Mouse (Mus musculus): ENCODE data around the gene Cnnm2. TPM values are rescaled to one million over a fixed set of nuclear protein-coding genes. Genes with fewer than 3 reads are reported as not detected.

The Cnnm2 gene
- total RNA-seq, 2 experiments from 2014 or later = 5.5 to 8.0 TPM

DNA sequence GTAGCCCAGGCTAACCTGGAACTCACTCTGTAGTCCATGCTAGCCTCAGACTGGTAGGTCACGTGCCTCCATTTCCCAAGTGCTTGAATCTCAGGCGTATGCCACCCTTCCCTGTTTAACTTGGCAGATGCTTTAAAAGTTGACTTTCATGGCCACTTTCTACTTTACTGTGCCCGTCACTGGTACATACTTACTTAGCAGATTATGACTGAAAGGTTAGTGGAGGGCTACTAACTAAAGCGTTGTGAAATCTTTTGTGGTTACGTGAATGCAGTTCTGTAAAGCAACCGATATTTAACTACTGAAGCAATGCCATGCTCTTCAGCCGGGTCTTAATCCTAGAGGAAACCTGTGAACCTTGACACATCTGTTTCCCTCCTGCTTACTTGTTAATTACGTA is 30.5 kb downstream of the Cnnm2 start:
- 0 out of 2 replicates have a peak, but pooled peaks have one; percentile 24 for ATAC-seq (replicated peaks; ENCODE audit: poor library complexity)

GRCm38 (mm10) chr19:46792480-46792879 is 31.1 kb downstream of the Cnnm2 start:
- peak; percentile 54 for ATAC-seq (replicated peaks; ENCODE audit: poor library complexity)

- no peak for ATAC-seq (replicated peaks; ENCODE audit: poor library complexity)
Observed at GRCm38 (mm10) chr19:46794181-46794580, 32.8 kb downstream of the Cnnm2 start.

DNA sequence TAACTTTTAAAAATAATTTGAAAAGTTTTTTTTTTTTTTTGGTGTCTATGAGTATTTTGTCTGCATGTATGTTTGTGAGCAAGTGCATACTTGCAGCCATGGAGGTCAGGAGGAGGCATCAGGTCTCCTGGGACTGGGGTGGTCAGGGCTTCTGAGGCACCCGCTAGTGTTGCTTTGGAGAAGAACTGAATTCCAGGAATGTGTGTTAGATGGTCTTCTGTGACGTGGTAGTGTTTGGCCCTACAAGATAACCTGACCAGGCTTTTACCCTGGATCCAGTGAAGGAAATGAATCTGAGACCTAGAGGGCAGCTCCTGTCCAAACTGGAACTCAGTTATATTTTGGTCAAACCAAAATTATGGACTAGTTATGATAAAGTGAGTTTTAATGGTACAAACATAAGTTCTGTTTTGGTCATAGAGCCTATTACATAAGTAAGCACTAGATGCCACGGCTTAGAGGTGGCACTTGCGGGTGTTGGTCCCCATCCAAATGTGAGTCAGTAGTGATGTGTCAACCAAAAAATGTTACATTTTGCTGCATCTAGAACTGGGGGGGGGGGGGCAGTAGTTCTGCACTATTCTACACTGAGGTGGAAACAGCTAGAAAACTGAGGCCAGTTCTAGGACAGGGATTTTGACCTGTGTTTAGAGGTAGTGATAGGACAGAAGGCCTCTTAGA is 38.6 kb downstream of the Cnnm2 start:
- ATAC-seq (replicated peaks; ENCODE audit: poor library complexity) = no peak

- no peak for ATAC-seq (replicated peaks; ENCODE audit: poor library complexity)
Observed at GRCm38 (mm10) chr19:46801492-46801891, 40.1 kb downstream of the Cnnm2 start.

GRCm38 (mm10) chr19:46802306-46802705 is 40.9 kb downstream of the Cnnm2 start:
- no peak for ATAC-seq (replicated peaks; ENCODE audit: poor library complexity)

- ATAC-seq (replicated peaks; ENCODE audit: poor library complexity) = no peak
Observed at GRCm38 (mm10) chr19:46803732-46804131, 42.3 kb downstream of the Cnnm2 start.

DNA sequence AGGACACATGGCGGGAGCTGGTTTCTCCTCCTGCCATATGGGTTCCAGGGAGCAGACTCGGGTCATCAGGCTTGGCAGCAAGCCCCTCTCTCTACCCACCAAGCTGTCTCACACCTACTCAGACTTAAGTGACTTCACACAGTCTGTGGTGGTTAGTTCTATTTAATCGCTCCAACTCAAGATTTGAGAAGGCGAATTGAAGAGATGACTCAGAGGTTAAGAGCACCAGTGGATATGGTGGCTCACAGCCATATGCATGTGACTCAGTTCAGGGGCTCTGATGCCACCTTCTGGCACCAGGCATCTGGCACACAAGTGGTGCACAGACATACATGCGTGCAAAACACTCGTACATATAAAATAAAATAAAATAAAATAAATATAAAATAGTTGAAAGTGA is 43.4 kb downstream of the Cnnm2 start:
- peak; percentile 70 for ATAC-seq (replicated peaks; ENCODE audit: poor library complexity)

GRCm38 (mm10) chr19:46805933-46806688 is 44.7 kb downstream of the Cnnm2 start:
- peak; percentile 73 for ATAC-seq (replicated peaks; ENCODE audit: poor library complexity)

DNA sequence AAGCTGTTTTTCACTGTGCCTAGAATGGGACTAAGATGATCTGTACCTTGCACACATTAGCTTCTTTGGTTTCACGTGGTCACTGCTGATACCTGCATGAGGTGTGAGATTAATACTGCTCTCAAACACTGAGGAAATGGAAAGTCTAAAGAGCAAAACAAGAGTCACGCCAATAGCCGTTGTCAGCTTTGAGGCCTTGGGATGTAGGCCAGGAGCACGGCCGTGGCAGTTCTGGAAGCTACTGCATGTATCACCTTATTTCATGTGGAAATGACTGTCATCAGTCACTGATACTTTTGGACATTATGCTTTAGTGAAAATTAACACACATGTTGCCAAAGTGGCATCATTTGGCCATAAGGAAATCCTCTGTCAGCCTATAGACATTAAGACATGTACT is 46.9 kb downstream of the Cnnm2 start:
- no peak for ATAC-seq (replicated peaks; ENCODE audit: poor library complexity)

DNA sequence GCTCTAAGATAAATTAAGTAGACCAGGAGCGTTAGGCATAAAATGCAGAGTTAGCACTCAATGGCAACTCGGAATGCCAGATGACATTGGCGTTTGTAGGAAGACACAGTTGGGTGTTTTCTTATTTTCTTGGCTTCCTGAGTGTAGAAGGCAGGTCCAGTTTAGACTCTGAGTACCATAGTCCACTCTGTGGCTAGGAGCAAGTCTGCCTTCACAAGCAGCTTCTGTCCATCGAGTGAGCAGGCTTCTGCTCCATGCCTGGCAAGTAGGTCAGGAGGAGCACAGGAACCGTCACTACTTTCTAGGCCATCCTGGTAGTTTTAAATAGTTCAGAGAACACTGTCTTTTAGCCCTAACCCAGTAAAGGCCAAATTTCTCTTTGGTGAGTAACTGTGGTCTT is 47.6 kb downstream of the Cnnm2 start:
- no peak for ATAC-seq (replicated peaks; ENCODE audit: poor library complexity)

GRCm38 (mm10) chr19:46819276-46819675 is 57.9 kb downstream of the Cnnm2 start:
- peak; percentile 68 for ATAC-seq (replicated peaks; ENCODE audit: poor library complexity)

DNA sequence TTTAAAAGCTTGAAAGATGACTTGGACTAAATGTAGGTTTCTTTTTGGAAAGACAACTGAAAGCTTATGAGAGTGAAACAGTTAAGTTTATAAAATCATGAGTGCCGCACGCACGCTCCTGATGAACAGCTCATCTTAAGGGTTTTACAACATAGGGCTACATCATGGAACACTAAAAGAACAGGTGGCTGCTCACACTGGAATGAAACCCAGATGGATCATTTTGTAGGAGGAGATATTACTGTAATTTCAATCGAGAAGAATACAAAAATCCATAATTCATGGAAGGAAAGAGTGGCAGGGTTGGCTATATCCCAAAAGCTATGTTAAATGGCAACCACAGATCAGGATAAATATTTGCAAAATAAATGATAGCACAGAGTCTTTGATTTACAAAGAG is 61.1 kb downstream of the Cnnm2 start:
- no peak for ATAC-seq (replicated peaks; ENCODE audit: poor library complexity)

GRCm38 (mm10) chr19:46823759-46824158 is 62.4 kb downstream of the Cnnm2 start:
- no peak for ATAC-seq (replicated peaks; ENCODE audit: poor library complexity)

DNA sequence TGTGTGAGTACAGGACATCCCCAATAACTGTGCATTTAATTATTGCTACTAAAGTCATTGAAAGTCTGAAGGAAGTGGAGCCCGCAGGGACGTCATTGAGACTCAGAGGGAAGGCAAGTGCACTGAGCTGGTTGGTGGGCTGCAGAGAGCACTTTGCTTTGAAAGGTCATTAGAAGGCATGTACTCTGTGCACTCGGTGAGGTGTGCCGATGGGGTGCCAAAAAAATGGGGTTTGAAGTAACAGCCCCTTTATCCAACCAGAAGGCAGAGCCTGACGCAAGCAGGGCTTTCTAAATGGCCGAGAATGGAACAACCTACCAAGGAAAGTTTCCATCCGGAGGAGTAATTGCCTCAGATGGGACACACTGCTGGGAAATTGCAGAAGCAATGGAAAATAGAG is 63.5 kb downstream of the Cnnm2 start:
- no peak for ATAC-seq (replicated peaks; ENCODE audit: poor library complexity)

- ATAC-seq (replicated peaks; ENCODE audit: poor library complexity) = no peak
Observed at GRCm38 (mm10) chr19:46827654-46828165, 66.3 kb downstream of the Cnnm2 start.

GRCm38 (mm10) chr19:46828961-46829360 is 67.6 kb downstream of the Cnnm2 start:
- ATAC-seq (replicated peaks; ENCODE audit: poor library complexity) = no peak

- no peak for ATAC-seq (replicated peaks; ENCODE audit: poor library complexity)
Observed at GRCm38 (mm10) chr19:46831381-46831780, 70.0 kb downstream of the Cnnm2 start.

DNA sequence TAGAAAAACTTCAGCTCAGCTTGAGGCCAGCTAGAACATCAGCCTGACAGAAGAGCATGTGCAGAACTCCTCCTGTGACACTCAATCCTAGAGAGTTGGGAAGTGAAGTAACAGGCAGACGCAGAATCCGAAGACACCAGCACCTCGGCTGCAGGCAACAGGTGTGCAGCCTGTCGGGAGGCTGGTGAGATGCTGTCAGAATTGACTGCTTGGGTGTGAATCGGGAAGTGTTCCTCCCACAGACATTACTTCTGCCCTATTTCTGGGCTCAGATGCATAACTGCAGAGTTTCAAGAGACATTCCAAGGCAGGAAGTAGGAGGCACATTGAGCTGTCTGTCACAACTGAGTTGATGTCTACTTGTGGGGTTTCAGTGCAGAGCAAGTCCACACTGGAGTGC is 72.9 kb downstream of the Cnnm2 start:
- ATAC-seq (replicated peaks; ENCODE audit: poor library complexity) = no peak

DNA sequence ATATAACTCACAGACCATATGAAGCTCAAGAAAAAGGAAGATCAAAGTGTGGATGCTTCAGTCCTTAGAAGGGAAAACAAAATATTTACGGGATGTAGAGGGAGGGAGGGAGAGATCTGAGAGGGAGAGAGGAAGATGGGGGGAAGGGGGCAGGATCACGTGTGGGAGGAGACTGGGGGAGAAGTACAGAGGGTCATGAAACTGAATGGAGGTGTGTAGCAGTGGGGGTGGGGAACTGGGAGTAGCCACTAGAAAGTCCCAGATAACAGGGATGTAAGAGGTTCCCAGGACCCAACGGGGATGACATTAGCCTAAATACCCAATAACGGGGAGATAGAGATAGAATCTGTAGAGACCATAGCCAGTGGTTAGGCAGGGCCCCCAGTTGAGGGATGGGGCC is 73.9 kb downstream of the Cnnm2 start:
- no peak for ATAC-seq (replicated peaks; ENCODE audit: poor library complexity)

GRCm38 (mm10) chr19:46836085-46836484 is 74.7 kb downstream of the Cnnm2 start:
- ATAC-seq (replicated peaks; ENCODE audit: poor library complexity) = no peak
